Mouse (Mus musculus) thymus, postnatal 36 days (tissue): ENCODE results near the gene Il12rb1.
"Not testable (repeated sequence)": the region's sequence is repeated elsewhere in the genome, so short reads cannot be mapped to it uniquely, and the experiment has no call there.

Source experiments
- DNase-seq, 2 experiments: peaks; one replicate each; pipeline ENCODE4 v3.0.0; 2022; ENCODE audit warnings: mixed read lengths in 2 of 2

The Il12rb1 gene

GRCm38 (mm10) chr8:70801830-70802229 is 6.4 kb upstream of the Il12rb1 start:
- DNase-seq: no peak

- DNase-seq: no peak
Observed at GRCm38 (mm10) chr8:70802786-70803510, 5.3 kb upstream of the Il12rb1 start.

DNA sequence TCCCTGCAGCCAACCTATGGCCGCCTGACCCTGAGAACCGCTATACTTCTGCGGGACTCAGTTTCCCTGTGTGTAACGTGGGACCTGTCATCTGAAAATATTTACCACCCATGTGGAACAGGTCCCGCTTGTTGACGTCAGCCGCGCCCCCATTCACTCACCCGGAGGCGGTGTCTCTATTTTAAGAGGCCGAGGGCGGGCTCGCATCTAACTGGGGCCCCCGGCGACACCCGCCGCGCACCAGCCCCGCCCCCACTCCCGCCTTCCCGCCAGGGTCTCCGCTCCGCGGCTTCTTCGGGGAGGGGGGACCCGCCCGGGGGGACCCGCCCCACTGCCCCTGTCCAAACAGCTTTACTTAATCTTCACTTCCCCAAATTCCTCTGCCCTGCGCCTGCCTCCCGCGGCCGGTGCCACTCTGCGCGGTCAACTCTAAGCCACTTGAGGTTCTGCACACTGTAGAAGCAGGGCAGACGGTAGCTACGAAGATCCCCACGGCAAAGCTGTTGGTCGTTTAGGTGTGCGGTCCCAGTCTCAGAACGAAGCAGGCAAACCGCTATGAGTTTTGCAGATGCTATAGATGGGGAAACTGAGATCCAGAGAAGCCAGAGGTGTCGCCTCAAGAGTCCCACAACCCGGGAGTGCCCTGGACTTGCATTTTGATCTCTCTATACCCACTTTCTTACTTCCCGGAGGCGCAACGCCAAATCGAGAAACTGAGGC is 4.3 kb upstream of the Il12rb1 start:
- DNase-seq: peak; percentile 87 to 90

DNA sequence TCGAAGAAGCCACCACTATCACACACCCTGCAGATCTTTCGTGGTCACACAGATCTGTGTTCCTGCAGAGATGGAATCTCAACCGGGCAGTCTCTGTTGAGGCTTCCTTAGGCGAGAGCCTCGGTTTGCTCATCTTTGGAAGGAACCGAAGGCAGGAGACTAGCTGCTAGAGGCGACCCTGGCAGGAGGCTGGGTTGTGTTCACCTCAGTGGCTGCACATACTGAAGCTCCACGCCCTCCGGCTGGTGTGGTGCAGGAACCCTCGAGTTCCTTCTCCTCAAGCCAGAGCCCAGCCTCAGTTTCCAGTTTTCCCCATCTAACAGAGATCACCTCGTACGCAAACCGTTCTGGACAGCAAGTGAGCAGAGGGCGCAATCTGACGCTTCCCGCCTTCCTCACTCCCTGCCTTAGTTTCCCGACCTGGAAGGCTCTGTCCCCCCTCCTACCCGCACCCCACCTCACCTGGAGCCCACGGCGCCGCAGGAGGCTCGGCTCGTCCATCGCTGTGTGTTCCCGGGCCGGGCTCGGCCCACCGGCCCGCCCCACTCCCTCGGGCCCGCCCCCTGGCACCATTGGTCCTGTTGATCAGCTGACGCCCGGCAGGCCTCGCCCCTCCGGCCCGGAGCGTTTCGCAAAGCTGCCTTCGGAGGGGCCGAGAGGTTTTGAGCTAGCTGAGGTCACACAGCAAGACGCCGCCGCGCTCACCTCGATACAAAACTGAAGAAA is 3.6 kb upstream of the Il12rb1 start, which contains the start of gene Mast3:
Gene Mast3, minus strand, starts transcription at position 574 of the 726 bp plus-strand sequence.
- peak; percentile 84 to 87 for DNase-seq

- DNase-seq: peak; percentile 78 to 86
Observed at GRCm38 (mm10) chr8:70806541-70806940, 1.7 kb upstream of the Il12rb1 start.

DNA sequence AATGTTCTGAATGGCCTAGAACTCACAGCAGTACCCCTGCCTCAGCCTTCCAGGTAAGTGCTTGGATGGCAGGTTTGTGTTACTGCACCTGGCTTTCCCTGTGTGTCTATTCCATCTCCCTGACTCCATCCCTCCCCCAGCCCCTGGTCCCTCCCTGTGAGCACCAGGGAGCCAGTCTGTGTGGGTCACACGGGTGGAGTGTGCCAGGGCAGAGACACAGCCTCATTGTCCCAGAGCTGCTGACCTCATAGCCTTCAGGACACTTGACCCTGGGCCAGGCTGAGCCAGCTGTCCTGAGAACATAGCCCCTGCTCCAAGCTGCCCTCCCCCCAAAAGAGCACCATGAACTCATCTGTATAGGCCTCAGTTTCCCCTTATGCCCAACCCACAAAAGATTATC is 945 bp upstream of the Il12rb1 start:
- DNase-seq: peak in 1 of 2 experiments; percentile 42

DNA sequence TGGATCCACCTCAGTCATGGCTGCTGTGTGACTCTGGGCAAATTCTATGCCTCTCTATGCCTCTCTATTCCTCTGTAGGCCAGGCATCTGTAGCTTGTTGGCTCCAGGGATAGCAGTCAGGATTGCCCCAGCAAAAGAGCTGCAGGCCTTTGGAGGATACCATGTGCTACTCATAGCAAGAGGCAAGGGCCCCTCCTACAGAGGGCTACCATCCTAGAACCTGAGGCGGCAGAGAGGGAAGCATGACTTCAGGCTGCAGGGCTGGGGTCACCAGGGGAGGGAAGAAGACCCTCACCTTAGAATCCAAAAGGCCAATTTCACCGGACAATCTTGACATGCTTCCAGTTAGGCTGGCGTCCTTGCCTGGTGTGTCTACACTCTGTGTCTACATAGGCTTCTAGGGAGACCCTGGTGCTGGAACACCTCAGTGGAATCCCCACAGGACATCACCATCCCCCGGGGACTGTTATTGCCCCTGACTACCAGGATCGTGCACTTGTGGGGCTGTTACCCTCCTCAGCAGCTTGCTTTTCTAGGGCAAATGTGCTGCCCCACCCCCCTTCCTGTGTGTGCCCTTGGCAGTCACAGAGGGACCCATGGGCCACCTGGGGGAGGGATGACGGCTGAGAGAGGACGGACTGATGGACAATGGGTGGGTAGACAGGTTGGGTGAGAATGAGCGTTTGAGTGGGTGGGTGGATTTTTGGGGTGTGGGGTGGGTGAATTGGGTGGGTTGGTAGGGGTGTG is 879 bp downstream of the Il12rb1 start:
- peak; percentile 76 to 86 for DNase-seq

DNA sequence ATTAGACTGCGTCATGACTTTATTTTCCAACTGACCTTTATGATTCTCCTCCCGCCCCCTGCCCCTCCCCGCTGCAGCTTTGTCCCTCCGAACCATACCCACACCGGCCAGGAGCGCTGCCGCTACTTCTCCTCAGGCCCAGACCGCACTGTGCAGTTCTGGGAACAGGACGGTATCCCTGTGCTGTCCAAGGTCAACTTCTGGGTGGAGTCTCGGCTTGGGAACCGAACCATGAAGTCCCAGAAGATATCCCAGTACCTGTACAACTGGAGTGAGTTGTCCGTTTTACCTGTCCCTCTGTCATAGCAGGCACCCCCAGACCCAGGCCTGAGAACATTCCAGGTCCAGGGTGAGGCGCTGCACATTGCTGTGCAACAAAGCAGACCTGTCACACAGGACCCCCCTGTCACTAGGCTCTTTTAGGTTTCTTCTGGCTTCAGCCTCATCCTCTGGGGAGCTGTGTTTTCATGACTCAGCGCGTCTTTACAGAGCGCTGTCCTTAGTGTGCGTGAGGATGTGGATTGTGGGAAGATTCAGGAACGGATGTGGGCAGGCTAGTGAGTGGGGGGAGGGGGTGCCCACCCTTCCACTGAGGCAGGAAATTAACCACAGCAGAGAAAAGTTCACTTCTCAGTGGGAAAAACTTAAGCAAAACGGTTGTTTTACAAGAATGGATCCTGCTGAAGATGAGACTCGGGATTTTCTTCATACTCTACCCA is 2.9 kb downstream of the Il12rb1 start:
- DNase-seq: peak; percentile 78 to 87

GRCm38 (mm10) chr8:70812055-70812454 is 3.8 kb downstream of the Il12rb1 start:
- peak in 1 of 2 experiments; percentile 32 for DNase-seq

DNA sequence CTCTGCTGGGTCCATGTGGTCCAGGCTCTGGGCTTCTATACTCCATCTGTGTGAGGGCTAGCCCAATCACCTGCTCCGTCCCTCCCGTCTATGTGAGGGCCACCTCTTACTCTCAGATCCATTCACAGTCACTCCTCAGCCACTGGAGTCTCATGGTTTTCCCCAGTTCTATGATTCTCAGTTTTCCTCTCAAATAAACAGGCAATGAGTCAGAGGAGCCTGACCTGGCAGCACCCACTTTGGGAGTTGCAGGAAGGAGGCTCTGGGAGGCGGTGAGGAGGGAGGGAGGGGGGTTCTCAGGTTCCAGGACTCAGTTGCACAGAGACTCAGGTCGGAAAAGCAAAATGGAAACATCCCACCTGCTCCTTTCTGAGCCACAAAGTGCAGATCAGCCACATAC is 4.6 kb downstream of the Il12rb1 start:
- DNase-seq: no peak

GRCm38 (mm10) chr8:70816679-70817078 is 8.4 kb downstream of the Il12rb1 start:
- peak in 1 of 2 experiments; percentile 49 for DNase-seq

GRCm38 (mm10) chr8:70820101-70820935 is 12.1 kb downstream of the Il12rb1 start:
- peak in 1 of 2 experiments; percentile 35 for DNase-seq

- DNase-seq: peak; percentile 65 to 71
Observed at GRCm38 (mm10) chr8:70821399-70821962, 13.2 kb downstream of the Il12rb1 start.

DNA sequence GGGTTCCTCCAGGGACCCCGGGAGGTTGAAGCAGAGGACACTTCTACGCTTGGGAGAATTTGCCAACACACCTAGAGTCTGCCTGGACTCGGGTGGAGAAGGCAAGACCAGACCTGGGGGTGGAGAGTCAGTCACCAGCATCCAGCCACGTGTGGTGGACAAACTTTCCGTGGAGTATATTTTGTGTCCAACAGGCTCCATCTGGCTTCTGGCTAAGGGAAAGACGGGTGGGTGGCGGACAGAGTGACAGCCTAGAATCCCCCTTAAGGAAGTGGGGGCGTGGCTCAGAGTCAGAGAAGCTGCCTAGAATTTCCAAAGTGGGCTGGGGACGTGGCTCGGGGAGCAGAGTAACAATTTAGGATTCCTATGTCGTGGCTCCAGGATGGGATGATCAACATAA is 13.7 kb downstream of the Il12rb1 start:
- DNase-seq: no peak

- DNase-seq: not testable (repeated sequence)
Observed at GRCm38 (mm10) chr8:70822594-70822993, 14.3 kb downstream of the Il12rb1 start.

GRCm38 (mm10) chr8:70823802-70824201 is 15.6 kb downstream of the Il12rb1 start:
- no peak for DNase-seq

GRCm38 (mm10) chr8:70825816-70826215 is 17.6 kb downstream of the Il12rb1 start:
- no peak for DNase-seq

- DNase-seq: no peak
Observed at GRCm38 (mm10) chr8:70827010-70827409, 18.8 kb downstream of the Il12rb1 start.

DNA sequence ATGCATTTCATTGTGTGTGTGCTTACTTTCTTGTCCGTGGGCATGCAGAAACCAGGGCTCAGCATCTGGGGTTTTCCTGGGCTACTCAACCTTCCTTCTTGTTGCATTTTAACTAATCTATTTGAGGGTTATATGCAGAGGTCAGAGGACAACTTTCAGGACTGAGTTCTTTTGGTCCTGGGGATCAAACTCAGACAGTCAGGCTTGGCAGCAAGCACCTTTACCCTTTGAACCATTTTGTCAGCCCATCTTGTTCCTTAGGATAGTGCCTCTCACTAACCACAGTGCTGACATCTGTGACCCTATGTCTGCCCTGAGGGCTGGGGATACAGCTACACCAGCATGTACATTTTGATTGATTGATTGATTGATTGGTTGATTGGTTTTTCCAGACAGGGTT is 19.5 kb downstream of the Il12rb1 start:
- DNase-seq: no peak

- DNase-seq: no peak
Observed at GRCm38 (mm10) chr8:70831517-70831916, 23.3 kb downstream of the Il12rb1 start.

DNA sequence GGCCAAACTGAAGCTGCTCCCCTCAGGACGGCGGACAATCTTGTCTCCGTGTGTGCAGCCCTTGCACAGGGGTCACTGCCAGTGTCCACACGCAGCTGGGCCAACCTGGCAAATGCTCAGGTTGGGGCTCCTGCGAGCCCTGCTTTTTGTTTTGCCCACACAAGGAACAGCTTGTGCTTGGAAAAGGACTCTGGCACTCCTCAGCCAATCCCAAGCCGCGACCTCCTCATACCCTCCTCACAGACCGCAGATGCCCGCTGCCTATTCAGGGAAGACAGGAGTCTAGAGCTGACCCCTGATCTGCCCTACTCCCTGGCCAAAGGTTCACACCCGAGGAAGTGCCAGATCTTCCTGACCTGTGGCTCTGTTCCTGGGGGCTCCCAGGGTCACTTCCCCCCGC is 24.1 kb downstream of the Il12rb1 start:
- no peak for DNase-seq
